Mouse (Mus musculus) forebrain, postnatal 0 days (tissue): Measurements from ENCODE around the gene Vip. TPM values are rescaled to one million over a fixed set of nuclear protein-coding genes. Genes with fewer than 3 reads are reported as not detected.
A peak's percentile ranks its signal among the peaks of the same experiment; 100 is the strongest.

Experiments
- ATAC-seq: fragments of 200-750 bp; cut with Nextera tagmentation; 2 replicates; pipeline ENCODE4 v1.8.0; 2017; ENCODE audit warnings: mild to moderate bottlenecking, moderate library complexity
- DNase-seq: peaks from one replicate; pipeline ENCODE4 v3.0.0-alpha.2; 2015
- H3K27ac ChIP-seq: fragments of 300-500 bp; sonication (generic); 2 replicates; pipeline ENCODE4 v1.5.1; 2014; ENCODE audit warnings: low read depth, mild to moderate bottlenecking, antibody characterized with exemption, low read length, moderate library complexity, mixed read lengths
- H3K27me3 ChIP-seq: fragments of 300-500 bp; sonication (generic); 2 replicates; pipeline ENCODE4 v1.6.1; 2014; ENCODE audit warnings: mild to moderate bottlenecking, low read length, mixed read lengths; ENCODE audit not compliant: insufficient read depth
- H3K36me3 ChIP-seq: fragments of 300-500 bp; sonication (generic); 2 replicates; pipeline ENCODE4 v1.6.1; 2014; ENCODE audit warnings: mild to moderate bottlenecking, moderate library complexity; ENCODE audit not compliant: insufficient read depth
- H3K4me1 ChIP-seq: fragments of 300-500 bp; sonication (generic); 2 replicates; pipeline ENCODE4 v1.6.1; 2014; ENCODE audit warnings: antibody characterized with exemption; ENCODE audit not compliant: insufficient read depth
- H3K4me2 ChIP-seq: fragments of 300-500 bp; sonication (generic); 2 replicates; pipeline ENCODE4 v1.6.1; 2014; ENCODE audit warnings: low read depth, mild to moderate bottlenecking, moderate library complexity
- H3K4me3 ChIP-seq: fragments of 300-500 bp; sonication (generic); 2 replicates; pipeline ENCODE4 v1.5.1; 2014; ENCODE audit warnings: low read depth, low read length, mixed read lengths
- H3K9ac ChIP-seq: fragments of 300-500 bp; sonication (generic); 2 replicates; pipeline ENCODE4 v1.6.1; 2014; ENCODE audit warnings: mild to moderate bottlenecking
- H3K9me3 ChIP-seq: fragments of 300-500 bp; sonication (generic); 2 replicates; pipeline ENCODE4 v1.6.1; 2016; ENCODE audit warnings: low read length
- CTCF ChIP-seq: sonication (generic); IDR thresholded peaks from 2 replicates; pipeline ENCODE4 v1.5.1; 2016; ENCODE audit warnings: antibody characterized with exemption, control low read depth, low read depth
- WGBS: fragments of 180-500 bp; shearing (Covaris S2); extraction: QIAGEN DNeasy Blood & Tissue Kit; methylation state at CpG from one replicate; pipeline ENCODE4 v1.1.7; 2014; 5-methylcytosine and 5-hydroxymethylcytosine counted together
- polyA plus RNA-seq: library from polyadenylated mRNA; unstranded; fragments of >200 nt; fragmentation: Nextera tagmentation; extraction: Ambion mirVana; gene quantifications from 2 replicates; pipeline ENCODE4 v1.2.1, GENCODE M21; 2015
- total RNA-seq: library from RNA; depleted of rRNA; stranded (reverse); fragments of >200 nt; gene quantifications from 2 replicates; pipeline ENCODE4 v1.2.3, GENCODE M21; 2014

Gene Vip
- total and polyA plus RNA-seq, 2 experiments from 2014 or later: 0.76 to 0.90 TPM

DNA sequence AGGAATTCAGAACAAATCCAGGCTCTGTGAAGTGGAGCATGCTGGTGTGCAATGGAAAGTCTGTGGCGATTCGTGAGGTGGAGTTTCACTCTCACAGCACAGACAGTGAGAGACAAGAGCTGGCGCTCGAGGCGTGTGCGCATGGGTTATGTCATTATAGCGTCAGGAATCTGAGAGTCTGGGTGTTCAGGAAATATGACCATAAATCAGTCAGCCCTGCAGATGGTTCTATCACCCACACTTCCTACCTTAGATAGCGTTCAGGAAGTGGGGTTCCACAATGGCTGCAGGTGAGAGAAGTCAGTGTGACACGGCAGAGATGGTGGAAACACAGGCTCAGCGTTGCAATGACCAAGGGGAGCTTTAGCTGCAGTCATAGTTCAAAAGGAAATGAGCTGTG, 35.5 kb upstream of the Vip start:
- no peak for TF ChIP-seq CTCF
- DNase-seq (no peak), ATAC-seq (no peak; the same call in 1 of the 2 replicates)
- Histone ChIP-seq H3K4me2 (no peak overlapping the region), H3K4me1 (no peaks in the 10 kb centered on the region), H3K27ac (no peak overlapping the region), H3K9ac (no peak overlapping the region), H3K27me3 (no peaks in the 10 kb centered on the region), H3K36me3 (no peaks in the 10 kb centered on the region), H3K4me3 (no peak overlapping the region), H3K9me3 (no peaks in the 10 kb centered on the region)
- 91% methylated on average over 10 of the region's 10 CpGs for WGBS

GRCm38 (mm10) chr10:5604371-5604770, 34.6 kb upstream of the Vip start:
- no peak overlapping the region for H3K27ac ChIP-seq
- ATAC-seq (no peak), DNase-seq (no peak)
- no peak for TF ChIP-seq CTCF
- H3K4me2 ChIP-seq: no peak overlapping the region
- WGBS: 96% methylated on average over 13 of the region's 13 CpGs
- no peaks in the 10 kb centered on the region for H3K4me1 ChIP-seq
- no peaks in the 10 kb centered on the region for H3K9me3 ChIP-seq
- no peaks in the 10 kb centered on the region for H3K27me3 ChIP-seq
- no peaks in the 10 kb centered on the region for H3K36me3 ChIP-seq
- no peak overlapping the region for H3K4me3 ChIP-seq
- H3K9ac ChIP-seq: no peak overlapping the region

GRCm38 (mm10) chr10:5608874-5609273, 30.1 kb upstream of the Vip start:
- 70% methylated on average over 3 of the region's 3 CpGs for WGBS
- Histone ChIP-seq H3K4me1 (no peaks in the 10 kb centered on the region), H3K27me3 (no peaks in the 10 kb centered on the region), H3K36me3 (no peaks in the 10 kb centered on the region), H3K4me2 (no peak overlapping the region), H3K9me3 (no peaks in the 10 kb centered on the region), H3K27ac (no peak overlapping the region), H3K9ac (no peak overlapping the region), H3K4me3 (no peak overlapping the region)
- DNase-seq (no peak), ATAC-seq (no peak)
- TF ChIP-seq CTCF: no peak

DNA sequence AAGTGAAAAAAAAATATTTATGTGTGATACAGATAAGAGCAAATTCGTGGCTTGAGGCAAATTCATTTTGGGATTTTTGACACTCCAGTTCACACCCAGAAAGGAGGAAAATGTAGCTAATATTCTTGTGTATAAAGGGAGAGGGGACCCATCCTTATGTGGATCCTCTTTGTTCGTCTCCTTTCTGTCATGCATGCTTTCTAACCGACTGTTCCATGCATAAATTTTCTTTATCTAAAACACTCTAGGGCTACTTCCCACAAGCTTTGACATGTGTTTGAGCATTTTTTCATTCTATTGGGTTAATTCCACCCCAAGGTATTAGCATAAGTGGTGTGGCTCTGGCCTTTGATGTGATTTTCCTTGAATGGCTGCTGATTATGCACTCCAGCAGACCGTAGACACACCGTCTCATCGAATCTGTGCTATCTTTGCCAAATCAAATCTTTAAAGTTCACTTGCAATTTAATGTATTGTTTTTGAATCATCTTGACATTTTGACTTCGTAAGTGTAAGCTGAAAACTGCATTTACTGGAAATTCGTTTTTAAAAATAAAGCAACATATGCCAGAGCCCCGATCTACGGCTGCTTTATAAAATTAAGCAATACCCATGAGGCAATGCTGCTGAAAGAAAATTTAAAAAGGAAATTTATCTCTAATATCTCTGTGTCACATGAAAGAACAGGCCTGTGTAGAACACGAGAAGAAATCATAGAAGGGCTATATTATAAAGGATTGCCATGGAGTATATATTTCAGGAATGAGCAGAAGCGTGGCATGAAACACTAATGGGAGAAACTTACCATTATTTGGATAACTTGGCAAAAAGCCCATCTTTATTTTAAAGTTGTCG, 23.6 kb upstream of the Vip start:
- ATAC-seq: peak; percentile 74
- H3K9ac ChIP-seq: no peak overlapping the region
- TF ChIP-seq CTCF: no peak
- no peaks in the 10 kb centered on the region for H3K27me3 ChIP-seq
- H3K4me3 ChIP-seq: no peak overlapping the region
- H3K4me1 ChIP-seq: no peaks in the 10 kb centered on the region
- H3K9me3 ChIP-seq: no peaks in the 10 kb centered on the region
- H3K27ac ChIP-seq: 0 out of 2 replicates have a peak overlapping the region, but pooled peaks have one; percentile 15
- 47% methylated on average over 13 of the region's 13 CpGs for WGBS
- no peaks in the 10 kb centered on the region for H3K36me3 ChIP-seq
- DNase-seq: peak; percentile 25
- H3K4me2 ChIP-seq: no peak overlapping the region

GRCm38 (mm10) chr10:5626268-5626667, 12.8 kb upstream of the Vip start:
- H3K4me3 ChIP-seq: no peak overlapping the region
- no peak overlapping the region for H3K27ac ChIP-seq
- ATAC-seq: peak; percentile 80
- no peaks in the 10 kb centered on the region for H3K27me3 ChIP-seq
- DNase-seq: no peak
- H3K4me2 ChIP-seq: no peak overlapping the region
- no peak overlapping the region for H3K9ac ChIP-seq
- no peak for TF ChIP-seq CTCF
- H3K36me3 ChIP-seq: no peaks in the 10 kb centered on the region
- 69% methylated on average over 5 of the region's 5 CpGs for WGBS
- 0 out of 2 replicates have a peak, but pooled peaks cover 7% of the 10 kb centered on the region for H3K9me3 ChIP-seq
- no peaks in the 10 kb centered on the region for H3K4me1 ChIP-seq

GRCm38 (mm10) chr10:5633672-5634200, 5.3 kb upstream of the Vip start:
- ATAC-seq (no peak), DNase-seq (no peak)
- Histone ChIP-seq H3K4me2 (no peak overlapping the region), H3K9ac (no peak overlapping the region), H3K4me3 (no peak overlapping the region), H3K4me1 (no peaks in the 10 kb centered on the region), H3K9me3 (0 out of 2 replicates have a peak, but pooled peaks cover 6% of the 10 kb centered on the region), H3K27me3 (no peaks in the 10 kb centered on the region), H3K36me3 (no peaks in the 10 kb centered on the region), H3K27ac (no peak overlapping the region)
- no peak for TF ChIP-seq CTCF
- 83% methylated on average over 4 of the region's 4 CpGs for WGBS

DNA sequence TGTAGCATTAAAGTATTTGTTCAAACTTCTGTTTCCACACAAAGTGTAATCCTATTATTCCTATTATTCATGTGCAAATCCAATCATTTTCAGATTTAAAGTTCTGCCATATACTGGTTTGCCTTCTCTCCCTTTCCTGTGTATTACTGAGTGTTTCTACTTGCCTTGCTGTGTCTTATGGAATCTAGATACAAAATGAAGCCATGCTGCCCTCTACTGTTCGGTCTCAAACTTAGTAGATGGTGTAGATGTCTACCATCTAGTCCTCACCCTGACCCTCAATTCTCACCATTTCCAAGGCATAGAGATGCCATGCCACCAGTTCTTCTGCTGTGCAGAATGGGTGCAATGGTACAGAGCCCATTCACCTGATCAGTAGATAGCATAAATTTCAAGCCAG, 4.7 kb upstream of the Vip start:
- 54% methylated on average over 1 of the region's 1 CpGs for WGBS

More for the DNA sequence above, 4.7 kb upstream of the Vip start:
- H3K4me3 ChIP-seq: no peak overlapping the region
- H3K4me2 ChIP-seq: no peak overlapping the region
- no peaks in the 10 kb centered on the region for H3K4me1 ChIP-seq
- peak; percentile 86 for ATAC-seq
- DNase-seq: peak; percentile 64
- no peak overlapping the region for H3K27ac ChIP-seq
- no peaks in the 10 kb centered on the region for H3K27me3 ChIP-seq
- no peak overlapping the region for H3K9ac ChIP-seq
- peak; percentile 67 for TF ChIP-seq CTCF
- no peaks in the 10 kb centered on the region for H3K9me3 ChIP-seq
- no peaks in the 10 kb centered on the region for H3K36me3 ChIP-seq
